Mouse (Mus musculus): ENCODE results near the gene Arrdc5. TPM values are rescaled to one million over a fixed set of nuclear protein-coding genes. Genes with fewer than 3 reads are reported as not detected.
"Not testable (repeated sequence)": the region's sequence is repeated elsewhere in the genome, so short reads cannot be mapped to it uniquely, and the experiment has no call there.

Arrdc5 gene
- polyA plus RNA-seq, 1 experiment from 2014 or later, result not detected

GRCm38 (mm10) chr17:56258269-56258668 lies 41.8 kb downstream of the Arrdc5 start:
- 96% methylated on average over 19 of the region's 19 CpGs for WGBS
- H3K9ac ChIP-seq; H3K27me3 ChIP-seq; H3K9me3 ChIP-seq; H3K27ac ChIP-seq (replicated peaks); ATAC-seq (ENCODE audit: low read depth): not testable (repeated sequence)
- H3K4me2 ChIP-seq, result peak overlapping the region; percentile 99
- peaks cover 57% of the 10 kb centered on the region for H3K36me3 ChIP-seq
- peak overlapping the region; percentile 67; the same call in 1 of the 2 replicates for H3K4me3 ChIP-seq
- H3K4me1 ChIP-seq (replicated peaks), result peaks cover 72% of the 10 kb centered on the region

GRCm38 (mm10) chr17:56257181-56257894 lies 42.7 kb downstream of the Arrdc5 start:
- 13% methylated on average over 48 of the region's 58 CpGs for WGBS
- ATAC-seq (ENCODE audit: low read depth), result no peak

GRCm38 (mm10) chr17:56256239-56256881 lies 43.7 kb downstream of the Arrdc5 start, which contains the start of gene Fem1a:
Fem1a (plus strand) TSS chr17:56256810.
- peak; percentile 92 for ATAC-seq (ENCODE audit: low read depth)
- Histone ChIP-seq H3K4me3 (peak within 1 kb of the TSS; percentile 67), H3K27me3 (no peaks in the 10 kb centered on the region), H3K4me1 (replicated peaks) (peaks cover 55% of the 10 kb centered on the region), H3K27ac (replicated peaks) (peak within 1 kb of the TSS; percentile 91), H3K9me3 (no peaks in the 10 kb centered on the region), H3K4me2 (peak within 1 kb of the TSS; percentile 99), H3K9ac (peak within 1 kb of the TSS; percentile 81), H3K36me3 (peaks cover 38% of the 10 kb centered on the region)
- WGBS, result under 1% methylated on average over 28 of the region's 28 CpGs

More at GRCm38 (mm10) chr17:56257181-56257894, 42.7 kb downstream of the Arrdc5 start:
- Histone ChIP-seq H3K36me3 (peaks cover 48% of the 10 kb centered on the region), H3K27me3 (no peaks in the 10 kb centered on the region), H3K4me1 (replicated peaks) (peaks cover 63% of the 10 kb centered on the region), H3K4me3 (peak overlapping the region; percentile 67), H3K27ac (replicated peaks) (peak overlapping the region; percentile 87), H3K9ac (peak overlapping the region; percentile 81), H3K4me2 (peak overlapping the region; percentile 99), H3K9me3 (no peaks in the 10 kb centered on the region)

GRCm38 (mm10) chr17:56255863-56256238 lies 44.2 kb downstream of the Arrdc5 start:
- ATAC-seq (ENCODE audit: low read depth), result peak; percentile 94
- H3K9me3 ChIP-seq, result no peaks in the 10 kb centered on the region
- peaks cover 33% of the 10 kb centered on the region for H3K36me3 ChIP-seq
- H3K4me1 ChIP-seq (replicated peaks), result peaks cover 55% of the 10 kb centered on the region
- peak overlapping the region; percentile 67 for H3K4me3 ChIP-seq
- H3K4me2 ChIP-seq, result peak overlapping the region; percentile 62
- under 1% methylated on average over 32 of the region's 32 CpGs for WGBS
- H3K27ac ChIP-seq (replicated peaks), result peak overlapping the region; percentile 91
- H3K27me3 ChIP-seq, result no peaks in the 10 kb centered on the region
- H3K9ac ChIP-seq, result peak overlapping the region; percentile 60

GRCm38 (mm10) chr17:56255429-56255828 lies 44.7 kb downstream of the Arrdc5 start:
- Histone ChIP-seq H3K9me3 (no peaks in the 10 kb centered on the region), H3K27me3 (no peaks in the 10 kb centered on the region), H3K4me3 (peak overlapping the region; percentile 67), H3K27ac (replicated peaks) (peak overlapping the region; percentile 81), H3K9ac (no peak overlapping the region), H3K36me3 (peaks cover 29% of the 10 kb centered on the region), H3K4me2 (peak overlapping the region; percentile 62), H3K4me1 (replicated peaks) (peaks cover 55% of the 10 kb centered on the region)
- ATAC-seq (ENCODE audit: low read depth), result peak; percentile 17; the same call in 1 of the 2 replicates
- WGBS, result 19% methylated on average over 9 of the region's 9 CpGs

- no peak for ATAC-seq (ENCODE audit: low read depth)
- H3K27ac ChIP-seq (replicated peaks), result peak overlapping the region; percentile 81; the same call in 1 of the 2 replicates
- no peaks in the 10 kb centered on the region for H3K27me3 ChIP-seq
- H3K9ac ChIP-seq, result 0 out of 2 replicates have a peak overlapping the region, but pooled peaks have one; percentile 41
- H3K4me3 ChIP-seq, result no peak overlapping the region
- 74% methylated on average over 4 of the region's 4 CpGs for WGBS
- peaks cover 49% of the 10 kb centered on the region for H3K4me1 ChIP-seq (replicated peaks)
- H3K4me2 ChIP-seq, result no peak overlapping the region
- no peaks in the 10 kb centered on the region for H3K9me3 ChIP-seq
- H3K36me3 ChIP-seq, result peaks cover 22% of the 10 kb centered on the region
These were observed 45.4 kb downstream of the Arrdc5 start for GRCm38 (mm10) chr17:56254695-56255094.

GRCm38 (mm10) chr17:56251136-56251829 lies 48.8 kb downstream of the Arrdc5 start:
- Histone ChIP-seq H3K9ac (no peak overlapping the region), H3K4me2 (peak overlapping the region; percentile 25; the same call in 1 of the 2 replicates), H3K27ac (replicated peaks) (peak overlapping the region; percentile 76), H3K36me3 (no peaks in the 10 kb centered on the region), H3K27me3 (no peaks in the 10 kb centered on the region), H3K4me1 (replicated peaks) (peaks cover 24% of the 10 kb centered on the region), H3K9me3 (no peaks in the 10 kb centered on the region), H3K4me3 (no peak overlapping the region)
- ATAC-seq (ENCODE audit: low read depth), result peak; percentile 28; the same call in 1 of the 2 replicates
- WGBS, result 19% methylated on average over 6 of the region's 6 CpGs

- WGBS, result 41% methylated on average over 7 of the region's 7 CpGs
- peaks cover 19% of the 10 kb centered on the region for H3K27me3 ChIP-seq
- H3K9me3 ChIP-seq, result no peaks in the 10 kb centered on the region
- H3K4me3 ChIP-seq, result no peak overlapping the region
- no peak for ATAC-seq (ENCODE audit: low read depth)
- no peak overlapping the region for H3K9ac ChIP-seq
- no peaks in the 10 kb centered on the region for H3K36me3 ChIP-seq
- H3K4me1 ChIP-seq (replicated peaks), result peaks cover 11% of the 10 kb centered on the region
- no peak overlapping the region for H3K4me2 ChIP-seq
- no peak overlapping the region for H3K27ac ChIP-seq (replicated peaks)
These were observed 54.5 kb downstream of the Arrdc5 start for GRCm38 (mm10) chr17:56245608-56246007.

Other genes starting within 250 kb of the Arrdc5 start
- gene Ubxn6, start 225.3 kb downstream of the Arrdc5 start, polyA plus RNA-seq (2015; fragmentation: Nextera tagmentation; extraction: Ambion mirVana), result 79.6 and 91.4 TPM in 2 replicates
- 140 and 150 TPM in 2 replicates for gene Hdgfl2, start 220.7 kb downstream of the Arrdc5 start, polyA plus RNA-seq (2015; fragmentation: Nextera tagmentation; extraction: Ambion mirVana)
- 0.03 and 0.11 TPM in 2 replicates for gene Plin4, start 190.5 kb downstream of the Arrdc5 start, polyA plus RNA-seq (2015; fragmentation: Nextera tagmentation; extraction: Ambion mirVana)
- 0.83 and 0.93 TPM in 2 replicates for gene Plin5, start 182.7 kb downstream of the Arrdc5 start, polyA plus RNA-seq (2015; fragmentation: Nextera tagmentation; extraction: Ambion mirVana)
- 0.22 TPM in 1 of 2 replicates, not detected in the other for gene Lrg1, start 178.3 kb downstream of the Arrdc5 start, polyA plus RNA-seq (2015; fragmentation: Nextera tagmentation; extraction: Ambion mirVana)
- 10.9 and 11.1 TPM in 2 replicates for gene Sema6b, start 159.9 kb downstream of the Arrdc5 start, polyA plus RNA-seq (2015; fragmentation: Nextera tagmentation; extraction: Ambion mirVana)
- gene Tnfaip8l1, start 137.8 kb downstream of the Arrdc5 start, polyA plus RNA-seq (2015; fragmentation: Nextera tagmentation; extraction: Ambion mirVana), result 8.5 and 9.1 TPM in 2 replicates
- 67.4 and 74.2 TPM in 2 replicates for gene Mydgf, start 116.4 kb downstream of the Arrdc5 start, polyA plus RNA-seq (2015; fragmentation: Nextera tagmentation; extraction: Ambion mirVana)
- gene Dpp9, start 81.4 kb downstream of the Arrdc5 start, polyA plus RNA-seq (2015; fragmentation: Nextera tagmentation; extraction: Ambion mirVana), result 25.7 and 26.3 TPM in 2 replicates
- gene Fem1a, start 43.5 kb downstream of the Arrdc5 start, polyA plus RNA-seq (2015; fragmentation: Nextera tagmentation; extraction: Ambion mirVana), result 16.6 and 19.1 TPM in 2 replicates
- gene Ticam1, start 23.5 kb downstream of the Arrdc5 start, polyA plus RNA-seq (2015; fragmentation: Nextera tagmentation; extraction: Ambion mirVana), result 1.5 and 1.7 TPM in 2 replicates
- 21.5 and 24.7 TPM in 2 replicates for gene Plin3, start 7.4 kb downstream of the Arrdc5 start, polyA plus RNA-seq (2015; fragmentation: Nextera tagmentation; extraction: Ambion mirVana)
- gene Uhrf1, start 3.0 kb upstream of the Arrdc5 start, polyA plus RNA-seq (2015; fragmentation: Nextera tagmentation; extraction: Ambion mirVana), result 20.0 and 27.4 TPM in 2 replicates
- gene Kdm4b, start 25.8 kb upstream of the Arrdc5 start, polyA plus RNA-seq (2015; fragmentation: Nextera tagmentation; extraction: Ambion mirVana), result 72.1 and 77.9 TPM in 2 replicates
- gene Ptprs, start 176.2 kb upstream of the Arrdc5 start, polyA plus RNA-seq (2015; fragmentation: Nextera tagmentation; extraction: Ambion mirVana), result 251 and 260 TPM in 2 replicates
- not detected in 2 replicates for gene Znrf4, start 212.1 kb upstream of the Arrdc5 start, polyA plus RNA-seq (2015; fragmentation: Nextera tagmentation; extraction: Ambion mirVana)

Measured in neural tube, embryonic 13.5 days (tissue).